Mouse (Mus musculus): ENCODE measurements around the gene Btbd11.

- TF ChIP-seq EP300 (IDR thresholded peaks at IDR 0.05; ENCODE audit: low read length), result no peak
- TF ChIP-seq PAX5 (IDR thresholded peaks at IDR 0.05; ENCODE audit: low read length), result no peak
- TF ChIP-seq MAZ (IDR thresholded peaks at IDR 0.05; ENCODE audit: low read depth, low read length), result no peak
- no peak for TF ChIP-seq CTCF (conservative IDR thresholded peaks at IDR 0.05 in 1 of 2, IDR thresholded peaks at IDR 0.05 in 1 of 2; ENCODE audit: low read depth in 2 of 2, low read length in 2 of 2)
- no peak for TF ChIP-seq ETS1 (conservative IDR thresholded peaks at IDR 0.05; ENCODE audit: low read depth, low read length)
Observed at GRCm38 (mm10) chr10:85572571-85572970, 186.0 kb downstream of the Btbd11 start.

Measured in CH12.LX (cell line).